Mouse (Mus musculus) liver, embryonic 16.5 days (tissue): Measurements from ENCODE around the gene Slc31a2. TPM values are rescaled to one million over a fixed set of nuclear protein-coding genes. Genes with fewer than 3 reads are reported as not detected.

Experiments
- polyA plus RNA-seq: library from polyadenylated mRNA; unstranded; fragments of >200 nt; fragmentation: Nextera tagmentation; extraction: Ambion mirVana; gene quantifications from 2 replicates; pipeline ENCODE4 v1.2.1, GENCODE M21; 2015

Gene Slc31a2
- polyA plus RNA-seq, 1 experiment from 2014 or later: 10.7 TPM

Other genes with a start within 250 kb of the Slc31a2 start
- gene Mup20, start 208.4 kb upstream of the Slc31a2 start, polyA plus RNA-seq: 0.14 TPM in 1 of 2 replicates, not detected in the other
- not detected in 2 replicates for gene Mup3, start 175.2 kb upstream of the Slc31a2 start, polyA plus RNA-seq
- not detected in 2 replicates for gene Mup21, start 111.7 kb upstream of the Slc31a2 start, polyA plus RNA-seq
- 0.47 and 0.64 TPM in 2 replicates for gene Zfp37, start 31.5 kb upstream of the Slc31a2 start, polyA plus RNA-seq
- 14.5 and 15.9 TPM in 2 replicates for gene Fkbp15, start 98.0 kb downstream of the Slc31a2 start, polyA plus RNA-seq
- 60.4 and 63.7 TPM in 2 replicates for gene Slc31a1, start 98.2 kb downstream of the Slc31a2 start, polyA plus RNA-seq
- gene Cdc26, start 146.1 kb downstream of the Slc31a2 start, polyA plus RNA-seq: 52.4 and 55.5 TPM in 2 replicates
- 8.4 and 9.8 TPM in 2 replicates for gene Prpf4, start 146.2 kb downstream of the Slc31a2 start, polyA plus RNA-seq
- gene Rnf183, start 172.7 kb downstream of the Slc31a2 start, polyA plus RNA-seq: not detected in 2 replicates
- gene Wdr31, start 208.3 kb downstream of the Slc31a2 start, polyA plus RNA-seq: 0.48 and 0.70 TPM in 2 replicates
- gene Bspry, start 217.5 kb downstream of the Slc31a2 start, polyA plus RNA-seq: 0.15 and 0.27 TPM in 2 replicates
- gene Hdhd3, start 240.9 kb downstream of the Slc31a2 start, polyA plus RNA-seq: 9.0 and 9.5 TPM in 2 replicates